21 mouse cellular contexts compared by ENCODE assay signal in genomic region chr9:48856240-48856639, GRCm38 (mm10). TPM values are rescaled to one million over a fixed set of nuclear protein-coding genes. Genes with fewer than 3 reads are reported as not detected.
DNase-seq lines count a peak whose midpoint lies in the region; ATAC-seq and TF ChIP-seq lines count a peak whose summit lies in the region.
"Had no signal": no experiment of that assay in that cellular context is flagged by ENCODE, and none has a peak within 500 bp of the region (broad histone marks: within the 10 kb centered on the region; RNA-seq: fewer than 3 reads in every experiment).

No protein-coding gene starts in this region.

- ATAC-seq in intestine, postnatal 0 days = no peak
- no peak for ATAC-seq in intestine, embryonic 15.5 days
- ATAC-seq in lung, embryonic 14.5 days (ENCODE audit: insufficient read depth) = no peak
- ATAC-seq in megakaryocyte progenitor cell, adult 5-6 weeks (replicated peaks; ENCODE audit: poor library complexity) = 0 out of 2 replicates have a peak, but pooled peaks have one; percentile 37
- ATAC-seq: hindbrain, embryonic 16.5 days had no signal

- H3K9ac ChIP-seq in intestine, postnatal 0 days (ENCODE audit: low read depth, low read length) = no peak overlapping the region
- no peak overlapping the region for H3K9ac ChIP-seq in intestine, embryonic 15.5 days
- no peak overlapping the region for H3K9ac ChIP-seq in lung, embryonic 14.5 days
- H3K9ac ChIP-seq: forebrain, embryonic 12.5 days; heart, embryonic 12.5 days; midbrain, embryonic 12.5 days had no signal

- no peaks in the 10 kb centered on the region for H3K36me3 ChIP-seq in intestine, postnatal 0 days (ENCODE audit: control insufficient read depth, insufficient read depth)
- no peaks in the 10 kb centered on the region for H3K36me3 ChIP-seq in intestine, embryonic 15.5 days
- no peaks in the 10 kb centered on the region for H3K36me3 ChIP-seq in lung, embryonic 14.5 days (ENCODE audit: insufficient read depth)
- H3K36me3 ChIP-seq: forebrain, embryonic 12.5 days; heart, embryonic 12.5 days; limb, embryonic 10.5 days; midbrain, embryonic 12.5 days had no signal

- H3K4me1 ChIP-seq in intestine, postnatal 0 days (replicated peaks; ENCODE audit: control insufficient read depth, insufficient read depth, low read length) = 0 out of 2 replicates have a peak, but pooled peaks cover 5% of the 10 kb centered on the region
- no peaks in the 10 kb centered on the region for H3K4me1 ChIP-seq in intestine, embryonic 15.5 days (replicated peaks)
- no peaks in the 10 kb centered on the region for H3K4me1 ChIP-seq in lung, embryonic 14.5 days (ENCODE audit: insufficient read depth)
- H3K4me1 ChIP-seq: heart, embryonic 12.5 days had no signal

- WGBS in intestine, postnatal 0 days = 84% methylated on average over 4 of the region's 4 CpGs
- WGBS in intestine, embryonic 15.5 days = 88% methylated on average over 4 of the region's 4 CpGs
- WGBS in lung, embryonic 14.5 days = 78% methylated on average over 4 of the region's 4 CpGs

- H3K4me3 ChIP-seq in intestine, postnatal 0 days (ENCODE audit: low read depth, low read length) = no peak overlapping the region
- no peak overlapping the region for H3K4me3 ChIP-seq in intestine, embryonic 15.5 days (replicated peaks)
- H3K4me3 ChIP-seq in lung, embryonic 14.5 days (ENCODE audit: low read depth, low read length) = no peak overlapping the region
- H3K4me3 ChIP-seq: forebrain, embryonic 12.5 days; heart, embryonic 12.5 days; limb, embryonic 10.5 days; midbrain, embryonic 12.5 days; myocyte had no signal

- H3K27me3 ChIP-seq in intestine, postnatal 0 days (replicated peaks; ENCODE audit: control insufficient read depth, insufficient read depth, low read length) = no peaks in the 10 kb centered on the region
- H3K27me3 ChIP-seq in intestine, embryonic 15.5 days (replicated peaks) = no peaks in the 10 kb centered on the region
- no peaks in the 10 kb centered on the region for H3K27me3 ChIP-seq in lung, embryonic 14.5 days (ENCODE audit: insufficient read depth, low read length)

- no peak overlapping the region for H3K27ac ChIP-seq in intestine, postnatal 0 days (ENCODE audit: low read depth, low read length)
- H3K27ac ChIP-seq in intestine, embryonic 15.5 days = no peak overlapping the region
- no peak overlapping the region for H3K27ac ChIP-seq in lung, embryonic 14.5 days (ENCODE audit: low read depth)
- H3K27ac ChIP-seq: forebrain, embryonic 12.5 days; limb, embryonic 10.5 days; macrophage; midbrain, embryonic 12.5 days had no signal

- H3K4me2 ChIP-seq in intestine, postnatal 0 days (replicated peaks; ENCODE audit: low read depth) = no peak overlapping the region
- no peak overlapping the region for H3K4me2 ChIP-seq in intestine, embryonic 15.5 days (replicated peaks)
- H3K4me2 ChIP-seq in lung, embryonic 14.5 days = no peak overlapping the region
- H3K4me2 ChIP-seq: forebrain, embryonic 12.5 days; heart, embryonic 12.5 days; midbrain, embryonic 12.5 days had no signal

- TF ChIP-seq CTCF in intestine, postnatal 0 days (IDR thresholded peaks at IDR 0.05; ENCODE audit: low read depth) = peak; percentile 49
- 0 out of 2 replicates have a peak, but pooled peaks have one; percentile 27 for TF ChIP-seq CTCF in lung, embryonic 14.5 days (IDR thresholded peaks at IDR 0.05; ENCODE audit: low read depth)

- no peak for DNase-seq in lung, embryonic 14.5 days
- DNase-seq in lung, postnatal 36 days = no peak
- DNase-seq in ES-CJ7 (ENCODE audit: low read depth, low spot score) = peak; percentile 71
- no peak for DNase-seq in cerebellum, postnatal 4 days (ENCODE audit: low spot score in 2 of 2)
- DNase-seq: adrenal gland, postnatal 36 days; cerebellum, postnatal 10 days; heart, postnatal 36 days; kidney, adult 9 months; spleen, adult 18-20 months; thymus, adult 2 months had no signal

- H3K9me3 ChIP-seq in intestine, postnatal 0 days (ENCODE audit: control insufficient read depth) = no peaks in the 10 kb centered on the region
- H3K9me3 ChIP-seq in intestine, embryonic 15.5 days = no peaks in the 10 kb centered on the region
- H3K9me3 ChIP-seq in lung, embryonic 14.5 days (ENCODE audit: low read depth, low read length) = no peaks in the 10 kb centered on the region
- H3K9me3 ChIP-seq: forebrain, embryonic 12.5 days; heart, embryonic 12.5 days; limb, embryonic 10.5 days; midbrain, embryonic 12.5 days had no signal

RNA-seq across cellular contexts. Expression of gene Zbtb16, which starts 20.2 kb away (rescaled TPM):
- 0.61 and 0.91 TPM in 2 replicates for polyA plus RNA-seq in intestine, postnatal 0 days (2015; fragmentation: Nextera tagmentation; extraction: Ambion mirVana)
- polyA plus RNA-seq in intestine, embryonic 15.5 days (2015; fragmentation: Nextera tagmentation; extraction: Ambion mirVana) = 2.0 and 2.4 TPM in 2 replicates
- 0.71 and 1.2 TPM in 2 replicates for polyA plus RNA-seq in lung, embryonic 14.5 days (2014; fragmentation: Nextera tagmentation; extraction: Ambion mirVana)
- total RNA-seq in megakaryocyte progenitor cell, adult 5-6 weeks (2015) = 4.7 and 5.8 TPM in 2 replicates
- 4.7 and 5.2 TPM in 2 replicates for total RNA-seq in megakaryocyte progenitor cell, adult 5-6 weeks (2017)
- polyA plus RNA-seq: myocyte had no signal

RNA-seq across cellular contexts. Expression of gene Htr3a, which starts 54.7 kb away (rescaled TPM):
- 6.2 and 7.3 TPM in 2 replicates for polyA plus RNA-seq in intestine, postnatal 0 days (2015; fragmentation: Nextera tagmentation; extraction: Ambion mirVana)
- polyA plus RNA-seq in intestine, embryonic 15.5 days (2015; fragmentation: Nextera tagmentation; extraction: Ambion mirVana) = 3.0 and 4.1 TPM in 2 replicates
- polyA plus RNA-seq in lung, embryonic 14.5 days (2014; fragmentation: Nextera tagmentation; extraction: Ambion mirVana) = 0.82 and 1.5 TPM in 2 replicates
- total RNA-seq in megakaryocyte progenitor cell, adult 5-6 weeks (2015) = not detected in 2 replicates
- not detected in 2 replicates for total RNA-seq in megakaryocyte progenitor cell, adult 5-6 weeks (2017)
- total RNA-seq: gastrocnemius, postnatal 4 days; heart, postnatal 36 days had no signal
- polyA plus RNA-seq: macrophage, myocyte had no signal
